Mouse (Mus musculus): ENCODE results near the gene Zfyve9. TPM values are rescaled to one million over a fixed set of nuclear protein-coding genes. Genes with fewer than 3 reads are reported as not detected.

Zfyve9 gene
- 0.11 and 0.33 TPM in 2 replicates for polyA plus RNA-seq (2012; ENCODE audit: low replicate concordance)

GRCm38 (mm10) chr4:108780057-108780863 lies at the start of gene Zfyve9:
TSS of gene Zfyve9 (minus strand) at chr4:108780798.

DNA sequence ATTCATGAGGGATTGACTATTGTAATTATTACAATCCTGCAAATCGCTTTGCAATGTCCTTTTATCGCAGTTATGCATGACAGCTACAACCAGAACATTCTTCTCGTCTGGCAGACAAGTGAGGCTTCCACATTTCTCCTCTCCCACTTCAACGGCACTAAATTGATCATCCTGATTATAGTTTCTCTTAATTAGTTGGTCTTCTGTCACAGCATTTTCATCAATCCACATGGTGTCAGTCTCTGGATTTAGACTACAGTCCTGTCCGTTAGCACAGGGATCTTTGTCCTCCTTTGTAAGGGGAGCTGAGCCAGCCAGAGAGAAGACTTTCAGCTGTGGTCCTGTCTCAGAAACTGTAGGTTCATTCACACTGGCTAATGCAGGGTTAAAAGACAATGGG lies 61.2 kb downstream of the Zfyve9 start, which contains the start of gene 3110021N24Rik:
Gene 3110021N24Rik, plus strand, starts transcription at position 301 of the 400 bp plus-strand sequence.

GRCm38 (mm10) chr4:108619587-108620341 lies 160.8 kb downstream of the Zfyve9 start, which contains the start of gene Cc2d1b:
TSS of gene Cc2d1b (plus strand) at chr4:108619940.

Other genes with a start within 250 kb of the Zfyve9 start
- gene Prpf38a, start 201.5 kb downstream of the Zfyve9 start, polyA plus RNA-seq (2012; ENCODE audit: low replicate concordance), result 2.5 and 3.4 TPM in 2 replicates
- gene Orc1, start 201.4 kb downstream of the Zfyve9 start, polyA plus RNA-seq (2012; ENCODE audit: low replicate concordance), result 8.3 and 29.3 TPM in 2 replicates
- gene Cc2d1b, start 160.9 kb downstream of the Zfyve9 start, polyA plus RNA-seq (2012; ENCODE audit: low replicate concordance), result 45.8 and 47.7 TPM in 2 replicates
- gene 3110021N24Rik, start 61.1 kb downstream of the Zfyve9 start, polyA plus RNA-seq (2012; ENCODE audit: low replicate concordance), result not detected in 2 replicates
- gene Btf3l4, start 52.8 kb upstream of the Zfyve9 start, polyA plus RNA-seq (2012; ENCODE audit: low replicate concordance), result 13.3 and 18.4 TPM in 2 replicates
- 2.6 and 3.2 TPM in 2 replicates for gene Txndc12, start 53.8 kb upstream of the Zfyve9 start, polyA plus RNA-seq (2012; ENCODE audit: low replicate concordance)
- 90.6 and 164 TPM in 2 replicates for gene Kti12, start 67.0 kb upstream of the Zfyve9 start, polyA plus RNA-seq (2012; ENCODE audit: low replicate concordance)
- not detected in 2 replicates for gene A730015C16Rik, start 67.8 kb upstream of the Zfyve9 start, polyA plus RNA-seq (2012; ENCODE audit: low replicate concordance)
- gene Rab3b, start 98.3 kb upstream of the Zfyve9 start, polyA plus RNA-seq (2012; ENCODE audit: low replicate concordance), result 0.34 TPM in 1 of 2 replicates, not detected in the other
- gene Nrd1, start 219.9 kb upstream of the Zfyve9 start, polyA plus RNA-seq (2012; ENCODE audit: low replicate concordance), result 9.1 and 16.2 TPM in 2 replicates